Mouse (Mus musculus): ENCODE data around the gene Gm20517.

DNA sequence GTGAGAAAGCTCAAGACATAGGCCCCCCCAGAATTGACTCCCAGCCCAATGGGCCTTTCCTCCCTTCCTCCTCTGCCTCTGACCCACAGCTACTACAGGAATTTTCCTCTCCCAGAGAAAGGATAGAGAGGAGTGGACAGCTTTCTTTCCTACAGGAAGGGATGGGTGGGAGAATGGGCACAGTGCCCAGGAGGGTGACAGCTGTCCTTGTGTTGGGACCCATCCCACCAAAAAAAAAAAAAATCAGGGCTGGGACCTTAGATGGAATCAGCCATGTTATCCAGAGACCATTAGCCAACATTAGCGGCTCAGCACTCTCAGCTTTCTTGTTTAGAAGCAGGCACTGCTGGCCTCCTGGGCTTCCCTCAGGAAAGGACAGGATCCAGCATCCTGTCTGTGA is 94.8 kb downstream of the Gm20517 start:
- TF ChIP-seq CTCF (IDR thresholded peaks at IDR 0.05; ENCODE audit: low read depth): no peak
- TF ChIP-seq EP300 (IDR thresholded peaks at IDR 0.05; ENCODE audit: low read depth): no peak
